Mouse (Mus musculus) ES-E14 (cell line): ENCODE data around the gene Mc1r. TPM values are rescaled to one million over a fixed set of nuclear protein-coding genes. Genes with fewer than 3 reads are reported as not detected.
"Not testable (repeated sequence)": the region's sequence is repeated elsewhere in the genome, so short reads cannot be mapped to it uniquely, and the experiment has no call there.

Source experiments
- DNase-seq: peaks from one replicate; pipeline ENCODE4 v3.0.0-alpha.2; 2013; ENCODE audit warnings: low read depth, low spot score
- H3K27ac ChIP-seq: 2 replicates; pipeline ENCODE4 v1.5.1; 2012; ENCODE audit warnings: low read depth, mild to moderate bottlenecking, low read length, moderate library complexity, mixed read lengths; ENCODE audit not compliant: poor library complexity, insufficient read depth, severe bottlenecking
- H3K36me3 ChIP-seq: 2 replicates; pipeline ENCODE4 v1.6.1; 2012; ENCODE audit warnings: mild to moderate bottlenecking, low read length, moderate library complexity, mixed read lengths; ENCODE audit not compliant: control insufficient read depth, poor library complexity, insufficient read depth, severe bottlenecking
- H3K4me1 ChIP-seq, 2 experiments: fragments of 150-350 bp in 1 of 2; sonication (generic) in 1 of 2; 2 replicates each; pipeline ENCODE4 v1.6.1; 2012; ENCODE audit warnings: low read length in 2 of 2, mild to moderate bottlenecking in 1 of 2, mixed read lengths in 1 of 2; ENCODE audit not compliant: control insufficient read depth in 2 of 2, insufficient read depth in 2 of 2, poor library complexity in 1 of 2
- H3K4me3 ChIP-seq, 2 experiments: fragments of 150-350 bp in 1 of 2; sonication (generic) in 1 of 2; 2 replicates each; pipeline ENCODE4 v1.5.1; 2012; ENCODE audit warnings: low read length in 2 of 2, low read depth in 1 of 2, mild to moderate bottlenecking in 1 of 2, mixed read lengths in 1 of 2; ENCODE audit not compliant: insufficient read depth in 1 of 2, poor library complexity in 1 of 2, severe bottlenecking in 1 of 2
- H3K9ac ChIP-seq: 2 replicates; pipeline ENCODE4 v1.6.1; 2012; ENCODE audit warnings: low read depth, mild to moderate bottlenecking, low read length, mixed read lengths; ENCODE audit not compliant: poor library complexity, insufficient read depth, severe bottlenecking
- H3K9me3 ChIP-seq: fragments of 150-350 bp; sonication (generic); 2 replicates; pipeline ENCODE4 v1.6.1; 2012; ENCODE audit warnings: low read depth, mild to moderate bottlenecking, low read length; ENCODE audit not compliant: control insufficient read depth, insufficient read depth
- CHD2 ChIP-seq: IDR thresholded peaks from 2 replicates; pipeline ENCODE4 v1.6.1; 2014; ENCODE audit warnings: mild to moderate bottlenecking, low read depth, low read length, inconsistent platforms
- HCFC1 ChIP-seq: IDR thresholded peaks from 2 replicates; pipeline ENCODE4 v1.6.1; 2012; ENCODE audit warnings: low read length, inconsistent platforms, borderline replicate concordance; ENCODE audit not compliant: insufficient read depth
- MAFK ChIP-seq: IDR thresholded peaks from 2 replicates; pipeline ENCODE4 v1.6.1; 2014; ENCODE audit warnings: mild to moderate bottlenecking, low read depth, low read length, inconsistent platforms; ENCODE audit not compliant: insufficient read depth
- ZC3H11A ChIP-seq: IDR thresholded peaks from 2 replicates; pipeline ENCODE4 v1.6.1; 2012; ENCODE audit warnings: low read depth, mild to moderate bottlenecking, inconsistent platforms, low read length, borderline replicate concordance
- ZNF384 ChIP-seq: IDR thresholded peaks from 2 replicates; pipeline ENCODE4 v1.6.1; 2012; ENCODE audit warnings: low read depth, low read length, inconsistent platforms
- in situ Hi-C, 2 experiments: fragments of 600-800 bp; cut with MboI; formaldehyde crosslinking; loops; one replicate each; pipeline ENCODE4 v1.15.1; 2025; ENCODE audit warnings: low sequenced_read_pairs in 2 of 2, inconsistent platforms in 1 of 2; ENCODE audit not compliant: unreplicated experiment in 2 of 2
- total RNA-seq: library from RNA; depleted of rRNA; stranded (reverse); fragments of 300-350 nt; gene quantifications from 2 replicates; pipeline ENCODE4 v1.2.3, GENCODE M21; 2012

Gene Mc1r
- total RNA-seq, 1 experiment: 0.27 TPM

- H3K36me3 ChIP-seq: peaks cover 8% of the 10 kb centered on the region; the same call in 1 of the 2 replicates
- TF ChIP-seq HCFC1 (no peak), ZNF384 (no peak), CHD2 (no peak), MAFK (no peak), ZC3H11A (no peak)
- H3K9me3 ChIP-seq: no peaks in the 10 kb centered on the region
- in situ Hi-C loops: no loop called here
- H3K9ac ChIP-seq: peak overlapping the region; percentile 56
- peak overlapping the region in 1 of 2 experiments; percentile 25; a peak in 2 of 4 replicates for H3K4me3 ChIP-seq
- peak overlapping the region; percentile 74 for H3K27ac ChIP-seq
- H3K4me1 ChIP-seq: peaks cover 3 to 32% of the 10 kb centered on the region in 2 experiments; a peak in 3 of 4 replicates
- DNase-seq: no peak
Observed at GRCm38 (mm10) chr8:123445981-123446380, 39.1 kb downstream of the Mc1r start.

GRCm38 (mm10) chr8:123446799-123447198, 39.9 kb downstream of the Mc1r start:
- Histone ChIP-seq H3K9ac (peak overlapping the region; percentile 56; the same call in 1 of the 2 replicates), H3K27ac (peak overlapping the region; percentile 81), H3K36me3 (peaks cover 10% of the 10 kb centered on the region; the same call in 1 of the 2 replicates), H3K4me3 (0 out of 4 replicates have a peak overlapping the region, but pooled peaks of 1 of the 2 experiments have one; percentile 25), H3K4me1 (peaks cover 3 to 32% of the 10 kb centered on the region in 2 experiments; a peak in 3 of 4 replicates), H3K9me3 (no peaks in the 10 kb centered on the region)
- DNase-seq: no peak
- in situ Hi-C loops: no loop called here
- TF ChIP-seq CHD2 (no peak), ZNF384 (no peak), MAFK (no peak), ZC3H11A (no peak), HCFC1 (no peak)

DNA sequence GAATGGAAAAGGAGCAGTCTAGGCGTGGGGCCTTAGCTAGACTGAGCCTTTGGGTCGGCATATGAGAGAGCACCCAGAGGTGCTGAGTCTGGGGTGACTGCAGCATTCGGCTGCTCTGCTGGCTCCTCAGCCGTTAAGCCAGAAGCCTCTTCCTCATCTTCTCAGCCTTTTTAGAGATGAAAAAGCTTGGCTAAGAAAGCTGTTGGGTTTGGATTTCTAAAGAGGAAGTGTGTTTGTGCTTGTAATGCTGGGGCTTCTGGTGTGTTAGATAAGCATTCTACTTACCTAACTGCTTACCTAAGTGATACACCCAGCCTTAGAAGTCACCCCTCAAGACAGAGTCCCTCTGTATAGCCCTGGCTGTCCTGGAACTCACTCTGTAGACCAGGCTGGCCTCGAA, 43.9 kb downstream of the Mc1r start:
- H3K4me3 ChIP-seq: no peak overlapping the region
- peaks cover 26% of the 10 kb centered on the region for H3K36me3 ChIP-seq
- no peak overlapping the region for H3K27ac ChIP-seq
- no peak for TF ChIP-seq HCFC1
- TF ChIP-seq ZNF384: no peak
- TF ChIP-seq ZC3H11A: no peak
- TF ChIP-seq MAFK: no peak
- TF ChIP-seq CHD2: no peak
- peaks cover 0 to 23% of the 10 kb centered on the region in 2 experiments; a peak in 3 of 4 replicates for H3K4me1 ChIP-seq
- no peak overlapping the region for H3K9ac ChIP-seq
- DNase-seq: no peak
- in situ Hi-C loops: no loop called here
- H3K9me3 ChIP-seq: no peaks in the 10 kb centered on the region

- Histone ChIP-seq H3K4me1 (peaks cover 0 to 15% of the 10 kb centered on the region in 2 experiments; a peak in 3 of 4 replicates), H3K36me3 (peaks cover 33% of the 10 kb centered on the region)
- H3K4me3 ChIP-seq, H3K9me3 ChIP-seq, DNase-seq, H3K27ac ChIP-seq, in situ Hi-C loops, H3K9ac ChIP-seq: not testable (repeated sequence)
Observed at GRCm38 (mm10) chr8:123451747-123452146, 44.8 kb downstream of the Mc1r start.

- H3K9me3 ChIP-seq: no peaks in the 10 kb centered on the region
- no peak overlapping the region for H3K4me3 ChIP-seq
- in situ Hi-C loops: no loop called here
- peaks cover 33% of the 10 kb centered on the region for H3K36me3 ChIP-seq
- H3K4me1 ChIP-seq: peaks cover 0 to 12% of the 10 kb centered on the region in 2 experiments; a peak in 3 of 4 replicates
- TF ChIP-seq ZC3H11A (no peak), CHD2 (no peak), HCFC1 (no peak), MAFK (no peak), ZNF384 (no peak)
- no peak overlapping the region for H3K9ac ChIP-seq
- no peak overlapping the region for H3K27ac ChIP-seq
- no peak for DNase-seq
Observed at GRCm38 (mm10) chr8:123452149-123452548, 45.2 kb downstream of the Mc1r start.
